Mouse (Mus musculus) kidney, adult 2 months (tissue): ENCODE data around the gene Tmem185a.
"Not testable (repeated sequence)": the region's sequence is repeated elsewhere in the genome, so short reads cannot be mapped to it uniquely, and the experiment has no call there.

Source experiments
- CTCF ChIP-seq: fragments of 200-500 bp; conservative IDR thresholded peaks from 2 replicates; pipeline ENCODE4 v1.5.1; 2011; ENCODE audit warnings: low read depth, mild to moderate bottlenecking, control low read depth, low read length, moderate library complexity, mixed read lengths; ENCODE audit not compliant: insufficient read depth, insufficient read length
- POLR2A ChIP-seq: fragments of 200-500 bp; IDR thresholded peaks from one replicate; pipeline ENCODE4 v1.6.1; 2011; ENCODE audit warnings: low read depth, low read length, control low read depth

GRCm38 (mm10) chrX:70514413-70514812 is 37.4 kb upstream of the Tmem185a start:
- TF ChIP-seq CTCF, POLR2A: not testable (repeated sequence)
